Mouse (Mus musculus) adrenal gland, adult 18-20 months (tissue): ENCODE measurements around the gene Gsn. TPM values are rescaled to one million over a fixed set of nuclear protein-coding genes. Genes with fewer than 3 reads are reported as not detected.

Source experiments
- DNase-seq, 2 experiments: peaks; one replicate each; pipeline ENCODE4 v3.0.0; 2021 to 2022; ENCODE audit warnings: low spot score in 2 of 2
- total RNA-seq, 2 experiments: library from RNA; stranded (reverse); gene quantifications; 1 replicate in 1 of 2; 2 replicates in 1 of 2; pipeline ENCODE4 v1.2.3; 2021

Gene Gsn
- total RNA-seq, 2 experiments from 2014 or later: 364 to 767 TPM

GRCm38 (mm10) chr2:35273536-35273935 lies 17.4 kb downstream of the Gsn start:
- DNase-seq: no peak

DNA sequence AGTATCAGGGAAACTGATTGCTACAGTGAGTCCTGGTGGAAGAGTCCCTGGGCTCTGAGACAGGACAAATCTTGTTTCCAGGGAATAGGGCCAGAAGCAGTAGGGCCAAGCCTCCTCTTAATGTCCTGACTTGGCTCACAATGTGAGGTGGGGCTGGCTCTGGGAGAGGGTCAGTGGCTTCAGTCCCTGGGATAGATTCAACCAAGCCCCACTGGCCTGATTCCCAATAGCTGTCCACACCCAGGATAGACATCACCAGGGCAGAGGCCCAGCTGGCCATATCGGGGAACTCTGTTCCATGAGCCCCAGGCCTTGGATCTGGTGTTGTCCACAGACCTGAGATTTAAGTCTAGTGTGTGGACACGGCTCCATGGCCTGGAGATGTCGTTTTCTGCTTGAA lies 21.5 kb downstream of the Gsn start:
- DNase-seq: no peak

GRCm38 (mm10) chr2:35278371-35279210 lies 22.4 kb downstream of the Gsn start:
- no peak for DNase-seq

- no peak for DNase-seq
These were observed 23.8 kb downstream of the Gsn start for GRCm38 (mm10) chr2:35280001-35280400.

DNA sequence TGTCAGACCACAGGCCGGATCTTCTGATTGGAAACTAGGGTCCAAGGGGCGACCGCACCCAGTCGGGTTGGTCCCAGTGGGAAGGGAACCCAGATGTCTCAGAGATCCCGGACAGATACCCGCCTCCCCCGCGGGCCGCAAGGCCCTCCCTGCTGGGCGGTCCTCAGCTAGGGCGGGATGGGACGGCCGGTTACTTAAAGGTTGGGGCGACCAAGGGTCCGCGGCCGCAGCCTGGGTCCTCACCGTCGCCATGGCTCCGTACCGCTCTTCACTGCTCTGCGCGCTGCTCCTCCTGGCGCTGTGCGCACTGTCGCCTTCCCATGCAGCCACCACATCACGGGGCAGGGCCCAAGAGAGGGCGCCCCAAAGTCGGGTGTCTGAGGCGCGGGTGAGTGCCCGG lies 26.0 kb downstream of the Gsn start:
- peak in 1 of 2 experiments; percentile 48 for DNase-seq

DNA sequence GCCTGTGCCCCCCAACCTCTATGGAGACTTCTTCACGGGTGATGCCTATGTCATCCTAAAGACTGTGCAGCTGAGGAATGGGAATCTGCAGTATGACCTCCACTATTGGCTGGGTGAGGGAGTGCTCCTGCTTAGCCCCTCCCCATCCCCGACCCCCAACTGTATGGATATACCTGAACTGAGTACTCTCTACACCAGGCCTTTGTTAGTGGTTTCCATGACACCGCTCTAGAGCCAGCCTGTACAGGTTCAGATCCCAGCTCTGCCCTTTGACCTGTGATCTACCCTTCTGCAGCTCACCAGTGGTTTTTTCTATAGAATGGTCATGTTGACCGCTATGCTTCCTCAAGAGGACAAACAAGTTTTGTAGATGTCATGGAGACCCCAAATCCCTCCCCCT lies 27.8 kb downstream of the Gsn start:
- no peak for DNase-seq

GRCm38 (mm10) chr2:35285209-35285608 lies 29.0 kb downstream of the Gsn start:
- no peak for DNase-seq

- no peak for DNase-seq
These were observed 30.9 kb downstream of the Gsn start for GRCm38 (mm10) chr2:35287017-35287620.

GRCm38 (mm10) chr2:35288758-35289635 lies 32.8 kb downstream of the Gsn start:
- DNase-seq: peak; percentile 75 to 77

DNA sequence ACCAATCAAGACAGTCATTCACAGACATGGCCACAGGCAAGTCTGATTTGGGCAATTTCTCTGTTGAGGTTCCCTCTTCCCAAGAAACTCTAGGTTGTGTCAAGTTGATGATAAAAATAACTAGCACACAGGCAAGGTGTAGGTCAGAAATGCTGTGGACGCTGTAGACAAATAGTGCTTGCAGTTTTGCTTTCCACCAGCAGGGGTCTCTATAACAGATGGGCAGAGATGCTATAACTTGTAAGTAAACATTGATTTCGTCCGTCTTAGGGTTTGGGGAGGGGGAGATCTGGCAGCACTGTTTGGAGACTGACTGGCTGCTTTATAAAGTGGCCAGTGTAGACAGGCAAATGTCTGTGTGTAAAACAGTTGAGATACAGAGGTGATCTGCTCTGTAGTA lies 35.7 kb downstream of the Gsn start:
- peak in 1 of 2 experiments; percentile 36 for DNase-seq

DNA sequence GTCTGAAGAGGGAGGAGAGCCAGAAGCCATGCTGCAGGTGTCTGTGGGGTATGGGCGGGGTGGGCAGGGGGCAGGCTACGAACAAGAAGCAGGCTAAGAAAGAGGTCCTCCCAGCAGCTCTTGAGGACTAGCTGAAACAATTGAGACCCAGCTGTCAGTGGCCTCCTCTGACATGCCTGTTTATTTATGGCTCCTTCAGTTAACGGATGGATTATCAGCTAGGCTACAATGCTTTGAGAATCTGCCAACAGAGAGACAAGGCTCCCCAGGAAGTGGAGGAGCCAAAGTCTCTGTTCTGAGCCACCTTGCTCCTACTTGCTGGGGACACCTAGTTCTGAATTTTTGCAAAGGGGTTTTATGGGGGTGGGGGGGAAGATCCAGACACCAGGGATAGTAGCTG lies 36.5 kb downstream of the Gsn start:
- DNase-seq: no peak

DNA sequence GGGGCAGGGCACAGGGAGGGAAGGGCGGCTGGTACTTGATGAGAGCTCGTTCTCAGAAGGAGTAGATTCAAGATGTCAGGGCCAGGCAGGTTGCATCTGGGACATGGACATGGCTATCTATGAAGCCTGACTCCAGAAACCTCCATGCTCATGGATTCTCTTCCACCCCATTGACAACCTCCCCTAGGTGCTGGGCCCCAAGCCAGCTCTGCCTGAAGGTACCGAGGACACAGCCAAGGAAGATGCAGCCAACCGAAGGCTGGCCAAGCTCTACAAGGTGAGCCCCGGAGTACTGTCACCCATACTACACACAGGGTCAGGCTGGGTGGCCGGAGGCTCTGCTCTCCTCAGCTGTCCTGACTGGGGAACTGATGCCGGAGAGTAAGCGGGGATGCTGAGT lies 37.1 kb downstream of the Gsn start:
- DNase-seq: no peak

DNA sequence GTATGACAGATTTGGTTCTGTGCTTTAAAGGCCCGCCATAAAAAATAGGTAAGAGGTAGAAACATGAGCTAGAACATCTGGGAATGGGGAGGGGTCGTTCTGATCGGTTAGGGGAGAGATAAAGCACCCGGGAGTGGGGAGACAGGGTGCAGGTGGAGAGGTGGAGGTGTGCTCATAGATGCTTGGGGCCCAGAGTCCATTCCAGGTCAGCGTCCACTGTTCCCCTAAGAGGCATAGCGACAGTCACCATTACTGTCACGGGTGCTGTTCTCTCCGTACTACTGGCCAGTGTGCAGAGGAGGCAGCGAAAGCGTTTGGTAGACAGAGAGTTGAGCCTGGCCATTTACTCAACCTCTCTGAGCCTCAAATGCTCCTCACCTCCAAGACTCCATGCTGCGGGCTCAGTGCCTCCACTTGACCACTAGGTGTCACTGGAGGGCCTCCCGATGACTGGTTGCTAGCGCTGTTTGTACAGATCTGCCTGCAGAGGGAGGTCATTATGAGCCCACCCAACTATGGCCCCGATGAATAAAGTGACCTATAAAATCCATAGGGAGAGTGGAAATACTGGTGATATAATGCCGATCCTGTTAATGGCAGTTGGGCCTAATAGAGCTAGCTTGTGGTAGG lies 41.6 kb downstream of the Gsn start:
- DNase-seq: peak; percentile 68 to 75

DNA sequence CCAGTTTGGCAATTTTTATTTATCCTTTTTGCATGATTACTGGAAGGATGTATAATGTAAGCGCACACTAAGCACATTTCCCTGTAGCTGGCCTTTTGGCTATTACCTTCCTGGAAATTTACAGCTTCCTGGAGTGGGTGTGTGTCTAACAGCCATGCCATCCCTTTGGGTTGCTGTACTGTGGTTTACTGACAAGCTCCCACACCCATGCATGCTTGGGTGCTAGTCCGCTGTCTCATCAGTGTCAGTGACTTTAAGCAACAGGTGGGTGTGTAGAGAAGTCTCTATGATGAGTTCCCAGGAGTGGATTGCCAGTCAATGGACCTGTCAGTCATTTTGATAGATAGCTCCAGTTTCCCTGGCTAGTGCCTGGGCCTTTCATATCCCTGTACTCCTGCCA lies 43.3 kb downstream of the Gsn start:
- DNase-seq: no peak

GRCm38 (mm10) chr2:35302049-35302885 lies 46.1 kb downstream of the Gsn start:
- DNase-seq: no peak

- DNase-seq: no peak
These were observed 52.0 kb downstream of the Gsn start for GRCm38 (mm10) chr2:35308166-35308565.

DNA sequence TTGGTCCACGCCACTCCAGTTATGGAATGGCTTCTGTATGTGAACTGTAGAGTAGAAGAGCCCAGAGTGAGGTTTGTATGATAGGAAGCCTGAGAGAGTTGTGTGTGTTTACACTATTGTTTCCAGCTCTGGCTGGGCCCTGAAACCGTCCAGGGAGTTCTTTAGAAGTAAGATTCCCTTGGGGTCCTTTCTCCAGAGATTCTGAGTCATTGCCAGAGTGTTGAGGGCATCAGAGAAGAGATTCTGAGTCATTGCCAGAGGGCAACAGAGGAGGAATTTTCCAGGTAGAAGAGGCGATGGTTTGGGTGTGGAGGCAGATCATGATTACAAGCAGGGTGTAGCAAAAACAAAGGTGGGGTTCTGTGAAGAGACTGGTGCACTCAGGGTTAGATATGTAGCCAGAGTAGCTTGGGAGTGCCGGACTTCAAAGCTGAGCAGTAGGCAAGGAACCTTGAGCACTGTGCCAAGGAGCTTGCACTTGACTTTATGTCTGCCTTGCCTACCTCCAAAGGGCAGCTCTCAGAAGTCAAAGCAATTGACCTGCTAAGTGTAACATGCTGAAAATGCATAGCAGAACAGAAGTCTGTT lies 53.8 kb downstream of the Gsn start:
- DNase-seq: no peak

DNA sequence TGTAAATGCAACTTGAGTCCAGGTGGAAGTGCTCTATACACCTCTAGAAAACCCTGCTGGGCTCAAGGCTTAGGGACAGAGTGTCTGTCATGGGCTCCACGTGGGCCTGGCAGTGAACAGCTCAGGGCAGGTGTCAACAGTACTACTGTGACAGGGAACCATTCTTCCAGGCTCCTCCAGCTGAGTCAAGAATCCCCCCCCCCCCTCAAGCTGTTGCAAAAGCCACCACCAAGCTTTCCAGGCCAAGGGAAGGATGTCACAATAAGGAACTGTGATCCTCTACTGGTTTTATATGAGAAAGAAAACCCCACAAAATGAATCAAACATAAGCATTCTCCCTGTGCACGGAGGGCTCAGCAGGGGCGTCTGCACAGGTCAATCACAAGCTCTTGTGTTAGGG lies 58.1 kb downstream of the Gsn start:
- DNase-seq: no peak

- DNase-seq: no peak
These were observed 61.4 kb downstream of the Gsn start for GRCm38 (mm10) chr2:35317604-35318003.

DNA sequence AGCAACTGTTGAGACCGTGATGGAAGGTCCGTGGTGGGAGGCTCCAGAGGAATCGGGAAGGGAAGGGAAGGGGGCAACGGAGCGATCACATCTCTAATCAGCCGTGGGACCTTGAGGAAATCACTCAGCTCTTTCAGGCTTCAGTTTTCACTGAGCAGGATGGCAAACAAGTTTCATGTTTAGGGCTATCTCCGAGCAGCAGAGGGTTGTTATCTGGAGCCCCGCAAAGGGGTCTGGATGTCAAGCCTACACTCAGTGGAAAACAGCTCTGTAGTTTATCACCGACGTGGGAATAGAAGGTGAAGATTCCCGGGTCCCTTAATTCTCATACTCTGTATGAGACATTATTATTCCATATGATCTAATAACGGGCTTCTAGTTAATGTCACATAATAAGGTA lies 62.2 kb downstream of the Gsn start:
- no peak for DNase-seq
